Mouse (Mus musculus): ENCODE data around the gene St6galnac3.

The St6galnac3 gene

DNA sequence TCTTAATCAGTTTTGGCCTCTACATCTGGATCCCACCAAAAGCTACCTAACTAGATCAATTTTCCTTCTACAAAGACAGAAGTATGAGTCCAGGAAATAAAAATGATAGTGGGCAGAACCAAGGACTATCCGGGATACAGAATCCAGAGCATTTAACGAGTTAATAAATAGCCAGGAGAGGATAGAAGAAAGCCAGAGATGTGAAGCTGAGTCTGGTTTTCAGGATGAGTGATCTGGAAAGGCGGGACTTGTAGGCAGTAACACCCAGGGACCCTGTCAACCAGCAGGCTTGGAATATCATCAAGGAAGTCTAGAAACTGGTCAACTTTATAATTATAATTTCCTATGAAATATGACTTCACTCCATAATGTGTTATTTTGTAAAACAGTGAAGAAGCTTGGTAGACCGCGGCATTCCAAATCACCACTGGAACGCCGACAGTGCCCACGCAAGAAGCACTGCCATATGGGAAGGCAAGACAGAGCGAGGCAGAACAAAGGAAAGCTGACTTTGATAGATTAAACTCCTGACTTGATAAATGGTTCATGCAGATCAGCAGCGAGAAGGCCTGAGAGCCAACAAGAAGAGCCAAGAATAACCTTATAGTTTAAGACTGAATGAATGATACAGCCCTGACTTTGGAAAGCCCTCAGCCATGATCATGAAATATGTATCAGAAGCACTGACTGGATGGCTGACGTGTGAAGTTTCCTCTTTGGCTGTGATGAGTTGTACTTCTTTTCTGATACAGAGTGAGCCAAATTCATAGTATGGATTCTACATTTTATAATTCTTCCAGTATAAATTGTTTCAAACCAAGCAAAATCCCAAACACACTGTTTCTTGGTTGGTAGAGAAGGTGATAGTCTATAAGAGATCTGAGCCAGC, 252.1 kb downstream of the St6galnac3 start:
- DNase-seq (ENCODE audit: low read depth, low spot score) = peak; percentile 26

DNA sequence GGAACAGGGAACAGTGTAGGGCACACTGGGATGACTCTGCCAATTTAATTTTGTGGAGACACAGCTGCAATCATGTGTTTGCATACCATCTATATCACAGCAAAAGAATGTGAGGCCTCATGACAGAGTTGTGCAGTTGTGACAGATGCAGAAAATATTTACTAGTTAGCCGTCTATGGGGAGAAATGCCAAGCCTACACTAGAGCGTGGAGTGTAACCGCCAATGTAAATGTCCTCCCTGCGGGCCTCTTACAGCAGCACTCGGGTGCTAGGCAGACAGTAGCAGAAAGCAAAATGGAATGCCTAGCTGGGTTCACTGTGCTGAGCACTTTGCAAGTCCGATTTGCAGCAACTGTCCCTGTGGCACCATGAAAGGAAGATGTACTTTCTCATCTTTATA, 261.1 kb downstream of the St6galnac3 start:
- DNase-seq (ENCODE audit: low read depth, low spot score) = no peak

DNA sequence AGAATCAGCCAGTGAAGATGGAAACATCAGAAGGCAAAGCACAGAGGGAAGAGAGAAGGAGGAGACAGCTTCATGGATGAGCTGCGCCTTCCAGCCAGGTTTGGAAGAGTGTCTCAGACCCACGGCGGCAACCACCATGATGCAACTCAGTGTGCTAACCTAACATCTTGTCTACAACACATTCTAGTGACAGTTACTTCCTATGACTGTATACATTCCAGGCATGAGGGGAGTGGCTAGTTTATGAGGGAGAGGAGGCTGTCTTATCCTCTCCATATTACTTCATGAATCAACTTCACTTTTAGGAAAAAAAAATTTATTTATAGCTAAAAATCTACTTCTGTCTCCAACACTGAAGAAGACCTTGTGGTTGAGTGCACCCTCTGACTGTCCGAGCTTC, 264.8 kb downstream of the St6galnac3 start:
- DNase-seq (ENCODE audit: low read depth, low spot score) = no peak

DNA sequence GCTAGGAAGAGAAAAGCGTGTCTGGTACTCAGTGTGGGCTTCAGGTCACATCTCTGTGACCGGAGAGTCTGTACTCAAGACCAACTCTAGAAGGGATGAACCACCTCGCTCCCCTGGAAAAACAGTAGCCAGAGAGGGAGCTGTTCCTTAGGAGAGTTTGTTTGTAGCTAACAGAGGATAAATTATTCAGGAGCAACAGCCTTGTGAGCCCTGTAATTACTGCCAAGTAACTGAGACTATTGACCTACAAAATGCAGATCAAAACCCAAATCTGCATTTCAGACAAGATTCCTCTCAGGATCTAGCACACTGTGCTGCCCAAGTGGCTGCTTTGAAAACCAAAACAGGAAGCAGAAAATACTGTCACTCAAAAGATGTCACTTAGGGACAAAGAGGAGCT, 266.4 kb downstream of the St6galnac3 start:
- no peak for DNase-seq (ENCODE audit: low read depth, low spot score)

DNA sequence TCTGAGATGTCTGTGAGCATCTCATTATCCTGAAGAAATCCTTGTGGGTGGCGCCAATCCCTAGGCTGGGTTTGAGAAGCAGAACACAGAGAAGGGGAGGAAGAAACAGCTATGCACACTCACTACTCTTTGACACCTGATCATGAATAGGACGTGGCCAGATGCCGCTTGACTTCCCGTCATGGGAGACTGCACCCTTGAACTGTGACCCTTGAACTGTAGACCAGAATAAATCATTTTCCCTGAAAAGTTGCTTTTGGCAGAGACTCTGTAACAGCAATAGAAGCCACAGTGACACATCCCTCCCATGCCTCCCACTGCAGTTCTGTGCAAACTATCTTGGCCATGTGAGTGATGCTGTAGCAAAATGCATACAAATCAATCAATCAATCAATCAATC, 267.3 kb downstream of the St6galnac3 start:
- DNase-seq (ENCODE audit: low read depth, low spot score) = no peak

DNA sequence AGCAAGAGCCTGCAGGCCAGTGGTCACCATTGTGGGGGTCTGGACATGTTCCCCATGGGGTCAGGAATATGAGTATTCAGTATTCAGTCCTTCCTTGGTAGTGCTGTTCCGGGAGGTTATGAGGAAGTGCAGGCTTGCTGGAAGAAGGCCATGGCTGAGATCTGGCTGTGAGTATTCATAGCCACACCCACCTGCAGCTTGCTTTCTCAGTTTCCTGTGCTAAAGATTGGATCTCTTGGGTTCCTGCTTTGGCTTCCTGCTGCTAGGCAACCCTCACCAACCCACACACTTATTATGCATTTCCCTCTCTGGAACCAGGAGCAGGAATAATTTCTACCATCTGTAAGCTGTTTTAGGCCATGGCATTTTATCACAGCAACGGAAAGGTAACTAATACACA, 267.8 kb downstream of the St6galnac3 start:
- DNase-seq (ENCODE audit: low read depth, low spot score) = no peak

DNA sequence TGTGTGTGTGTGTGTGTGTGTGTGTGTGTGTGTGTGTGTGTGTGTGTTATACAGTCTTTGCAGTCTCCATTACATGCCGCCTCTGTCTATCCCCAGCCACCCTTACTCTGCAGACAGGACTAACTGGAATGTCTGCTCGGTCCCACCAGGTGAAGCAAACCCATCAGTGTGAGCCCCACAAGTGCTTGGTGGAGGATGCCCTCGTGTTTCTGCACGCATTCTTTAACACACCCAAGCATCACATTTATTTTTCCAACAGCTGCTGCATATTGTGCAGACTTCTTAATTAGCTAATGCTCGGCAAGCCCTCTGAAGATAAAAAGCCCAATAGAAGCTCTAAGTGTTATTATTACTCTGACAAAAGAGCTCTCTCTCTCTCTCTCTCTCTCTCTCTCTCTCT, 268.7 kb downstream of the St6galnac3 start:
- no peak for DNase-seq (ENCODE audit: low read depth, low spot score)

DNA sequence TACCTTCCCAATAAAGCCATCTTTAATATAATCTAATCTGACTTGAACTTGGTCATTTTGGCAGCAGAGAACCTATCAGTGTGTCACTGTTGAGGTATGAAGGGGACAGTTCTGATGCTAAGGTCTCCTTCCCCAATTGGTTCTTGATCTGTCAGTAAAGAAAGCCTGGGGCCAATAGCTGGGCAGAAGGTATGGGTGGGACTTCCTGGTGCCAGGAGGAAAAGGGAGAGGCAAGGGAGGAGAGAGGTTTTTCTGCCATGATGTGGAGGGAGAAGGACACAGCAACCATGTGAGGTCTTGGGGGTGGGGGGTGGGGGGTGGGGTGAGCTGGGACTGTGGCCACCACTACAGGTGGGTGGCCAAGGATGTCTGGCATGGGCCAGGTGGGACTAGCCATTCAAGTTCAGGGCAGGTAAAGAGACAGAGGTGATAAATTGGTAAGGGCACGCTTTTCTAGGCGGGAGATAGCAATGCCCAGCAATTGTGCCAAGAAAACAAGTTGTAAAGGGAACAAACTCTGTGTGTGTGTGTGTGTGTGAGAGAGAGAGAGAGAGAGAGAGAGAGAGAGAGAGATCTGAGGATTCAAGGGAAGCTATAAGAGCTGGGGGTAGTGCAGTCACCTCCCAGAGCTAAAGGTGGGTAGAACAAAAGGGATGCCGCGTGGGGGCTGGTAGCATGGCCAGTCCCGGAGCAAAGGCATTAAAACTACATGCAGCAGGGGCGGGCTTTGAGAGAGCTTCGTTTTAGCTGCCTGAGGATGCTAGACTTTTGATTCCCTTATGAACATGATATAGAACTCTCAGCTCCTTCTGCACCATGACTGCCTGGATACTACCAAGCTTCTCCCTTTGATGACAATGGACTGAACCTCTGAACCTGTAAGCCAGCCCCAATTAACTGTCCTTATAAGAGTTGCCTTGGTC, 271.6 kb downstream of the St6galnac3 start:
- DNase-seq (ENCODE audit: low read depth, low spot score) = no peak

DNA sequence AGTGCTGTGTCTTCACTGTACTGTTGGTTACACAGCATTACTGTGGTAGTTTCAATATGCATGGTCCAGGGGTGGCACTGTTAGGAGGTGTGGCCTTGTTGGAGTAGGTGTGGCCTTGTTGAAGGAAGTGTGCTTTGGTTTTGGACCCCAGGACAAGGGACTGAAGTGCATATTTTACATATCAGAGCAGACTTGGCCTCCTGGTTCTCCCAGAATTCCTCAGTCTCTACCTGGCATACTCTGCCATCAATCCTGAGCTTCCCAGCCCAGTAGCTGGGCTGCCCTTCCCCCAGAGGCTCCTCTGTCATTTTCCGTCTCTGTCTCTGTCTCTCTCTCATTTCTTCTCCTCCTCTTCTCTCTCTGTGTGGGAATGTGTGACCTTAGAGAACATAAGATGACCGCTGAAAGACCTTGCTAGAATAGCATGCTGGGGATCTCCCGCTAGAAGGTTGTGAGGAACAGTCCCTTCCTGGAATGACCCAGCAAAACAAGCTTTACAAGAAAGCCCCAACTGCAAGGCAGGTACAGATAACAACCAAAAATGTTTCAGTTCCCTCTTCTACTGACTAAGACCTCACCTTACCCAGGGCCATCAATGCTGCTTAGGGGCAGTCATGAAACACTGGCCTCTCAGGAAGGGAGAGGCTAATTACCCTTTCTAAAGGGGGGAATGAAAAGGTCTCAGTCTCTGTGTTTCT, 272.5 kb downstream of the St6galnac3 start:
- DNase-seq (ENCODE audit: low read depth, low spot score) = no peak

DNA sequence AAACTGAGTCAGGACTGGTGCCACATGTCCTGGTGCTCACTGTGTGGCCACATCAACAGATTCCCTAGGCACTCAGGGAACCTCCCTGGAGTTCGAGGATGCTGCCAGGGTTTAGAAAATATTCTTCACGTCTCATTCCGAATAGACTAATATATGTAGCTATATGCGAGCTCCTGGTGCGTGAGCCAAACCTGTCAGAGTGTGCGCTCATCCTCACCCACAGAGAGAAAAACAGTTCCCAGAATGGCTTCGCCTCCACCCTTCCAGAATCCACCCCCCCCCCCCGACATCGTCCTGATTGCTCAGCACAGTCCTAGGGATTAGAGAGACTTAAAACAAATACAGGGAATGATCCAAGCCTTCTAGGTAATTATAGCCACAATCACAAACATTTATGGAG, 283.6 kb downstream of the St6galnac3 start:
- DNase-seq (ENCODE audit: low read depth, low spot score) = no peak

DNA sequence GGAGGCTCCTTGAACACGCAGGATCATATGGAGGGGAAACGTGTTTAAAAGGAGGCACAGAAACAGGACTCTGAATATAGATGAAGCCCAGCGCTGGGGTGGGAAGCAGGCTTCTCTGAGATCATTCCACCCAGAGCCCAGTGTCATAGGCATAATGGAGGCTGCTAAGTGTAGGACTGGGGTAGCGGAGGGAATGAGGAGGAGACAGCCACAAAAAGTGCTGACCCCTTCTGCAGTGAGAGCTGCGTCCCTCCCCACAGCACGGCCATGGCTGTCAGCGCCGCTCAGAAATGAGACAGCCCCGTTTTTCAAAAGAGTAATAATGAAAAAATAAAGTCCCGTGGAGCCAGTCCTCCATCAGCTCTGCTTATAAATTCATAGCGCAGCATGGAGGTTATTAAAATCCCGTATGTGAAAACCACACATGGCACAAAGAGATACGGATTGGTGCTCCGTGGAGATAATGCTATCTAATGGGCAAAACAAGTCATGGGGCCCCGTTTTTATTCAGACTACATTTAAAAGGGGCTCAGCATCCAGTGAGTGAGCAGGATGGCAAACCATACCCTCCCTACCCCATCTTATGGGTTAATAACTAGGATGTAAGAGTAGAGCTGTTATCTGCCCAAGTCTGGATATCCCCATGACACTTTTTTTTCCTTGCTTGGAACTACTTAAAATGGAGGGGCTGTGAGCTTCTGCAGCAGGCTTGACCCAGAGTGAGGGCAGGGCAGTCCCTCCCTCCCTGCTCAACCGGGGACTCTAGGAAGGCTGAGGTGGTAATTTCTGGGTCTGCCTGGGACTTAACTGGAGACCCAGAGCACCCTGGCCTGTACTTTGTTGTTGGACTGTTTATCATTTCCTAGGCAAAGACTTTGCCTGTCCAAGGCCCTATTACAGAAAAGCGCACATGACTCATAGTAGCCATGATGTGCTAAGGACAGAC, 288.6 kb downstream of the St6galnac3 start:
- DNase-seq (ENCODE audit: low read depth, low spot score) = no peak

DNA sequence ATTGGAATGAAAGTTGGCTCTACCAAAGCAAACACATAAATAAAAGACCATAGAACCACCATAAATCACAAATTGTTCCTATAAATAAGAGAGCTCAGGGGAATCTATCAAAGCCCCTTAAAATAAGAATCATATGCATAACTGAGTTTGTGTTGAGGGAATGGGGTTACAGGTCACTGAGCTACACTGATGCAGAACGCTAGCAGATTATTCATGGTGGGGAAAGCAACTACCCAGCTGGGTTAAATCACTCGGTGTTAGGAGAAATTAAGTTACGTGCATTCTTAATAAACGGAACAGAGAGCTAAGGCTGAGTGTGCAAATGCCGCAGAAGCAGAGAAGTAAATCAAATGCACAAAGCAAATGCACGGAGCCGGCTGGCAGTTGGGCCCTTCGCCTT, 292.0 kb downstream of the St6galnac3 start:
- peak; percentile 52 for DNase-seq (ENCODE audit: low read depth, low spot score)

DNA sequence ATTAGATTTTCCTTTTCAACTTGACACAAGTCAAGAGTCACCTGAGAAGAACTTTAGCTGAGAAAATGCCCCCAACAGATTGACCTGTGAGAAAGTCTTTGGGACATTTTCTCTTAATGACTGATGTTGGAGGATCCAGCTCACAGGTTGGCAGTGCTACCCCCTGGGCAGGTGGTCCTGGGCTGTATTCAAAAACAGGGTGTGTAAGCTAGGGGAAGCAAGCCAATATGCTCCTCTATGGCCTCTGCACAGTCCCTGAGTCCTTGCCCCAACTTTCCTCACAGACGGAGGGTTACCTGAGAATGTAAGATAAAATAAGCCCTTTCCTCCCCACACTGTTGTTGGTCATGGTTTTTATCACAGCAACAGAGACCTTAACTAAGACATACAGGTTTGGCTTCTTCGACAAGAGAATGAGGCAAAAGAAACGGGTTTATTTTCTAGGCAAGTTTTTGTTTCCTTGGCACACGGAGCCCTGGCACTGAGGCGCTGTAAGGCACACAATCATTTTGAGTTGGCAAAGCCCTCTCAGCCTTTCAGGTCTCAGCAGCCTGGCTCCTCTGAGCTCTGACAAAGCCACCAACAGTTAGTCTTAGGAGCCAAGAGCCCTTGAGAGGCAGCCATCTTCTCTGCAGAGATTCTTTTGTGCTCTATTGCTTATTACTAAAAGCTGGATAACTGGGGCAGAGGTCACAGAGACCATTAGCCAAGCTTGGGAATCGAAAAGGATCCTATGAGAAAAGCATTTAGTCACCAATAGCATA, 292.7 kb downstream of the St6galnac3 start:
- DNase-seq (ENCODE audit: low read depth, low spot score) = no peak

DNA sequence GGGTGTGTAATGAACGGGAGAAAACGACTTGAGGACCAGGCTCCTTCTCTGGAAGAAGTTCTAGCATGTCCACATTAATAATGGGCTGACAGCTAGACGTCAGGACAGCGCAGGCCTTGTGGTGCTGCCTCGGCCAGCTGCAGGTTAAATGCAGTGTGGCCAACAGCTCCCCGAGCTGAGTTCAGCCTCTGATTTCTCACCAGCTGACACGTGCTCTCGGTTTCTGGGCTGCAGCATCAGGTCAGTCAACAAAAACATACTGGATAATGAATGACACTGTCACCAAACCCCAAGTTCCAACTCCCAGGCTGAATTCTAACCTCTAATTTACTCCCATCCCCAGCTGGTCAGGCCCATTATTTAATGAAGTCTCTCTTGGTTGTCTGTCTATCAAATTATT, 295.1 kb downstream of the St6galnac3 start:
- DNase-seq (ENCODE audit: low read depth, low spot score) = no peak

DNA sequence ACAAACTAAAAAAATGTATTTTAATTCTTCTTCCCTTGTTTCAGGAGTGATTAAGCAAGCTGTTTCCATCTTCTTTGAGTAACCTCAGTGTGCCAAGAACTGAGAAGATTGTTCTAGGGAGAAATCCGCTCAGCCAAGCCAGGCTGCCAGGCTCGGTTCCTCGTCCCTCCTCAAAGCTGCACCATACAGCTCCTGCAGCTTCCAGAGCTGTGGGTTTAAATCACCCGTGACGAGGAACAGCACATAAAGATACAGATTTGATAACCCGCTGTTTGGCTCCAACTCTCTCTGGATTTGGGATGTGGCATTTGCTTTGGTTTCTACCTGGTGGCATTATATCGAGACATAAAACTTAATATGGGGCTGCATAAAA, 303.1 kb downstream of the St6galnac3 start:
- no peak for DNase-seq (ENCODE audit: low read depth, low spot score)

DNA sequence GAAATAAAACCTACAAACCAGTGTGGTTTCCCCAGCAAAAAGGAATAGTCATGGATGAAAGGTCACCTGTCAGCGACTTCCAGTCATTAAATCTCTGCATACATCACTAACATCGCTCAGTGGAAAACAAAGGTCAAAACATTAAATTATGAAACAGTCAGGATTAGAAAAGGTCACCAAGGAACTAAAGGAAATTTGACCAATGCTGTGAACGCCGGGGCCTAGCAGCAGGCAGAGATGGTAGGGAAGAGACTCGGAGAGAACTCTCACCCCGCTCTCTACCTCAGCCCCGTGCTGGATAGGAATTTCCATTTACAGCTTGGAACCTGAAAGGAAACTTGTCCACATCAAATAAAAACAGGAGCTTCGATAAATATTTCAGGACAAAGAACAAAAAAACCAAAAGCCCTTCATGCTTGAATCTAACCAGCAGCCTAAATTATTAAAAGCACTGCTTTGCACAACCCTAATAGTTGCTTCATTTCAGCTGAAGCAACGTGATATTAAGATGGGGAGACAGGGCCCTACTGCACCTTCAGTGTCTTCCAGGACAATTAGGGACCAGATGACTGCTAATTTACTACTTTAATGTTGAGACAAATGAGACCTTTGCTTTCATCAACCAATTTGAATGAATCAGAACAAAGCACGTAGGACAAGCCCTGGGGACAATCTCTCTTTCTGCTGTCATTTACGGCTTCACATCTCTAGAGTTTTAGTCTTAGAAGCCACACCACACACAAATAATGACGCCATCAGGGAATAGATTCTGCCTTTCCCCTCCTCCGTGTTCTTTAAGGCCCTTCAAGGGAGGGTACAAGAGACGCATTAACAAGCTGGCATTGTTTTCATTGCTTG, 303.7 kb downstream of the St6galnac3 start:
- no peak for DNase-seq (ENCODE audit: low read depth, low spot score)

DNA sequence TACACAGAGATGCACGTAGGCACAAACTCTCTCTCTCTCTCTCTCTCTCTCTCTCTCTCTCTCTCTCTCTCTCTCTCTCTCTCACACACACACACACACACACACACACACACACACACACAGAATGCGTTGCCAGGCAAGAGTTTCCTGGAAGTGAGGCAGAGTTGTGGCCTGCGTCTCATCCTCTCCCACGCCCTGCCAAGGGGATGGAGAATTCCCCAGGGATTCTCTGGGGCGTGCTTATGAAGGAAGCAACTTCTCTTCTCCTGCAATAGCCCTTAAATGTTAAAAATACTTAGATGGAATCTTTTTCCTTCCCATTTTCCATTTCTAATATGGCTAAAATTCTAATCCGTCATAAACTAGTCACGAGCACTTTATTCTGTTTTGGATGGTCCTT, 305.6 kb downstream of the St6galnac3 start:
- no peak for DNase-seq (ENCODE audit: low read depth, low spot score)

DNA sequence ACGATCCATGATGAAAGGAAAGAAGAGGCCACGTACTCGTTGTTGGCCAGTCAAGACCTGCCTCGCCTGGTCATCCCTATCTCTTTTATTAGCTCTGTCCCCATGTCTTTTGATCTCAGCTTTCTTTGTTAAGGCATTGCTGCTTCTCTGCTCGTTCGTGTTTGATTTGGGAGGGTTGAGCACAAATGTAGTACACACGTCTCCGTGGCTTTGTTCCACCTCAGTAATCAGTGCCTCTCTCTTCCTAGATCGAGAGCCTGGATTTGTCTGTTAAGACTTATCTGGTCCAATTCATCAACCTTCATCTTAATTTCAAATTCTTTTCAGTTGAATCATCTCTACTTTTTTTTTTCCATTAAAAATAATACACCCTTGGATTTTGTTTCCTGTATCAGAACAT, 308.0 kb downstream of the St6galnac3 start:
- no peak for DNase-seq (ENCODE audit: low read depth, low spot score)

DNA sequence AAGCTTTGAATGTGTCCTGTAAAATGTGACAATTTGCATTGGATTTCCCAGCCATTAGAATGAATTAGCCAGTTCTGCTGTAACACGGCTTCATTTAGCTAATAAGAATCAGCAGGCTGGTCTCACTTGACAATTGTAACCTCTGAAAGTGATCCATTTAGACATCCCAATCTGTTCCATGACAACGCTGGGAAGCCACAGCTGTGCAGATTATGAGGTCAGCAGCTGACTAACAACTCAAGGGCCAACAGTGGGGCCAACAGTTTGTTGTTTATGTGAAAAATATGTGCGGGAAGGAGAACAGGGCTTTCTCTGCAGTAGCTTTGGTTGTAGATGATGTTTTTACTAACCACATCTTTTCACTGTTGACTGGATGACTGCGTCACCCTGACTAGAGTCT, 308.6 kb downstream of the St6galnac3 start:
- DNase-seq (ENCODE audit: low read depth, low spot score) = no peak

Measured in mesoderm, embryonic 11.5 days (tissue).